Mouse (Mus musculus) midbrain, embryonic 12.5 days (tissue): ENCODE measurements at regions not wholly inside any gene's neighbourhood (a gene's known extent, or its start where the extent isn't known, plus 50 kb on each side); places are given as distances from the start of the nearest gene placed in this dataset.

Experiments
- ATAC-seq: fragments of 200-750 bp; cut with Nextera tagmentation; 2 replicates; pipeline ENCODE4 v1.8.0; 2017; ENCODE audit warnings: low read depth, moderate TSS enrichment, moderate library complexity; ENCODE audit not compliant: low FRiP score
- H3K27ac ChIP-seq: fragments of 300-500 bp; sonication (generic); replicated peaks from 2 replicates; pipeline ENCODE4 v1.5.1; 2016; ENCODE audit warnings: mild to moderate bottlenecking
- H3K27me3 ChIP-seq: fragments of 300-500 bp; sonication (generic); 2 replicates; pipeline ENCODE4 v1.6.1; 2016; ENCODE audit warnings: mild to moderate bottlenecking
- H3K36me3 ChIP-seq: fragments of 300-500 bp; sonication (generic); 2 replicates; pipeline ENCODE4 v1.6.1; 2016
- H3K4me1 ChIP-seq: fragments of 300-500 bp; sonication (generic); 2 replicates; pipeline ENCODE4 v1.6.1; 2016
- H3K4me2 ChIP-seq: fragments of 300-500 bp; sonication (generic); replicated peaks from 2 replicates; pipeline ENCODE4 v1.6.1; 2016; ENCODE audit warnings: mild to moderate bottlenecking, moderate library complexity
- H3K4me3 ChIP-seq: fragments of 300-500 bp; sonication (generic); 2 replicates; pipeline ENCODE4 v1.5.1; 2016; ENCODE audit warnings: mild to moderate bottlenecking
- H3K9ac ChIP-seq: fragments of 300-500 bp; sonication (generic); replicated peaks from 2 replicates; pipeline ENCODE4 v1.6.1; 2016; ENCODE audit warnings: mild to moderate bottlenecking, moderate library complexity
- H3K9me3 ChIP-seq: fragments of 300-500 bp; sonication (generic); 2 replicates; pipeline ENCODE4 v1.6.1; 2016; ENCODE audit warnings: mild to moderate bottlenecking
- WGBS: fragments of 180-500 bp; shearing (Covaris S2); methylation state at CpG from one replicate; pipeline ENCODE4 v1.1.7; 2016; 5-methylcytosine and 5-hydroxymethylcytosine counted together

DNA sequence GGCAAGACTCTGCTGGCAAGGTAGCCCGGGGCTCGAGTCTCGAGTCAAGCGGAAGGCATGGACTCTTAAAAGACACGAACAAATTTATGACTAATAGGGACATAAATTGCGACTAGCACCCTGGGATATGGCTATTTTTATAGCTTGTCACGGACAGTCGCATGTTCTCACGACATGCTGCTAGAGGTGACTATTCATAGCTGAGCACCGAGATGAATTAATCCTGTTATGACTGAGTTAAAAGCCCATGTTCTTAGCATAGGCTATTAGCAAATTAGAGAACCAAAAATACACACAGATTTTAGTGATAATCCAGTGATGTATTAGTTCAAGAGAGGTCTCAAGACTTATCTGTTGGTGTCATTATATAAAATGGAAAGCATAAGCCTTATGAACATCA lies 539.2 kb downstream of the Gm19410 start:
- Histone ChIP-seq H3K27me3 (no peaks in the 10 kb centered on the region), H3K9ac (no peak overlapping the region), H3K27ac (no peak overlapping the region), H3K4me1 (no peaks in the 10 kb centered on the region), H3K4me3 (no peak overlapping the region), H3K9me3 (no peaks in the 10 kb centered on the region), H3K4me2 (no peak overlapping the region), H3K36me3 (no peaks in the 10 kb centered on the region)
- WGBS, result 84% methylated on average over 10 of the region's 10 CpGs
- no peak for ATAC-seq

DNA sequence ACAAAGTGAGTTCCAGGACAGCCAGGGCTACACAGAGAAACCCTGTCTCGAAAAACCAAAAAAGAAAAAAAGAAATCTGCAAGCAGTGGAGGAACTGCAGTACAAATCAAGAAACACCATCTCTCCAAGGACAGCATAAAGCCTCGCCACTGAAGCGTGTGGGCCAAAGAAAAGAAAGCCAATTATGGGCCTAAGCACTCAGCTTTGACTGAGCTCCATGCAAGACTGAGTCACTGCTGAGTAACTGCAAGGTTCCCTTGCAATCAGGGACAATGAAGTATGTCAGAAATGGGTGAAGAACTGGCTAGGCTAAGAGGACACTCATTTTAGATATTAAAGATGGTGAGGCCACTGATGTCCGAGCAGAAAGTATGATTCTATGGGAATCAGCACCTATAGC lies 540.7 kb downstream of the Gm19410 start:
- no peak for ATAC-seq
- Histone ChIP-seq H3K4me2 (no peak overlapping the region), H3K4me3 (no peak overlapping the region), H3K27me3 (no peaks in the 10 kb centered on the region), H3K9me3 (no peaks in the 10 kb centered on the region), H3K9ac (no peak overlapping the region), H3K4me1 (no peaks in the 10 kb centered on the region), H3K27ac (no peak overlapping the region), H3K36me3 (no peaks in the 10 kb centered on the region)
- 79% methylated on average over 4 of the region's 4 CpGs for WGBS

DNA sequence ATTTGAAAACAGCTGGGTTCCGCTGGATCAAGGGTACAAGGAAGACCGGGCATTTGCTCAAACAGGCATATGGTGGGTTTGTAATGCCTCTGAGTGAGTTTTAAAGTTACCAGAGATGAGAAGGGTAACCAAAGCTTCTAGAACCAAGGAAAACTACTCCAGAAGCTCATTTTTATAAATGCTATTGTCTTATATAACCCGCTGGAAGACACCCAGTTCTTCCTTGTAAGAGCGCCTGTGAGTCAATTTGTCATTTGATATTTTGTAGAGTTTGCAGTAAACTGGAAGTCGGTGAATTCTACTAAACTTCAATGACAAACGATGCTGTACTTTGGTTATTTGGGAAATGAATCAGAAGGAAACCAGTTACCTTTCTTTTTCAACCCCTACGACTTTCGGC lies 541.9 kb downstream of the Gm19410 start:
- Histone ChIP-seq H3K36me3 (no peaks in the 10 kb centered on the region), H3K27ac (no peak overlapping the region), H3K27me3 (no peaks in the 10 kb centered on the region), H3K4me1 (no peaks in the 10 kb centered on the region), H3K4me2 (no peak overlapping the region), H3K9me3 (no peaks in the 10 kb centered on the region), H3K4me3 (no peak overlapping the region), H3K9ac (no peak overlapping the region)
- ATAC-seq, result no peak
- WGBS, result 94% methylated on average over 8 of the region's 8 CpGs

DNA sequence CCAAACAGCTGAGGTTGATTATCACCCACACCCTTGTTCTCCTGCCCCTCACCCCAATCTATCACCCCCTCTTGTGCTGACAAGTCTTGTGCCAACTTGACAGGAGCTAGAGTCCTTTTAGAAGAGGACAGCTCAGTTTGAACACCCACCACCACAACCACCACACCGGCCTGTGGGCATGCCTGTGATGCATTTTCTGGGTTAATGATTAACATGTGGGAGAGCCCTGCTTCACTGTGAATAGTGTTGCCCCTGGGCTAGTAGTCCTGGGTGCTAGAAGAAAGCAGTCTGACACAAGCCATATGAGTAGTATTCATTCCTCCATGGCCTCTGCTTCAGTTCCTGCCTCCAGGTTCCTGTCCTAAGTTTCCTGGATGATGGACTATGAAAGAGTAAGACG lies 542.5 kb downstream of the Gm19410 start:
- H3K4me3 ChIP-seq, result no peak overlapping the region
- ATAC-seq, result no peak
- no peaks in the 10 kb centered on the region for H3K4me1 ChIP-seq
- WGBS, result 91% methylated on average over 2 of the region's 2 CpGs
- no peak overlapping the region for H3K27ac ChIP-seq
- no peaks in the 10 kb centered on the region for H3K36me3 ChIP-seq
- no peak overlapping the region for H3K4me2 ChIP-seq
- H3K9ac ChIP-seq, result no peak overlapping the region
- H3K27me3 ChIP-seq, result no peaks in the 10 kb centered on the region
- H3K9me3 ChIP-seq, result no peaks in the 10 kb centered on the region

DNA sequence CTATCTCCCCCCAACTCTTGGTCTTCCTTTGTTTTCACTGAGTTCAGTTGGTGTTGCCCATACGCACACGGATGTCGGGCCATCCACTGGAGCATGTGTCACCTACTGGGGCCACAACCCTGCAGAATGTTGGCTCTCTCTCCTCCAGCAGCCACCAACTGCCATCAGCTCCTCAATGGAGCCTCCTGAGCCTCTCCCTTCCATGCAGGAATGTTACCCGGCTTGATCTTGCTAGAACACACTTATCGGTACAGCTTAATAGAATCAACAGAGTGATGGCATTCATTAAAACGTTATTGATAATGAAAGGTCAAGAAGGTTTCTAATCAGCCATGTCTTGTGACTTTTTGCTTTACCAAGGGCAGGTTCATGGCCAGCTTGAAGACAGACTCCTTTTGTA lies 543.7 kb downstream of the Gm19410 start:
- H3K9ac ChIP-seq, result no peak overlapping the region
- no peak overlapping the region for H3K27ac ChIP-seq
- no peak overlapping the region for H3K4me2 ChIP-seq
- ATAC-seq, result no peak
- no peaks in the 10 kb centered on the region for H3K36me3 ChIP-seq
- no peak overlapping the region for H3K4me3 ChIP-seq
- no peaks in the 10 kb centered on the region for H3K4me1 ChIP-seq
- no peaks in the 10 kb centered on the region for H3K27me3 ChIP-seq
- WGBS, result 94% methylated on average over 6 of the region's 6 CpGs
- no peaks in the 10 kb centered on the region for H3K9me3 ChIP-seq

DNA sequence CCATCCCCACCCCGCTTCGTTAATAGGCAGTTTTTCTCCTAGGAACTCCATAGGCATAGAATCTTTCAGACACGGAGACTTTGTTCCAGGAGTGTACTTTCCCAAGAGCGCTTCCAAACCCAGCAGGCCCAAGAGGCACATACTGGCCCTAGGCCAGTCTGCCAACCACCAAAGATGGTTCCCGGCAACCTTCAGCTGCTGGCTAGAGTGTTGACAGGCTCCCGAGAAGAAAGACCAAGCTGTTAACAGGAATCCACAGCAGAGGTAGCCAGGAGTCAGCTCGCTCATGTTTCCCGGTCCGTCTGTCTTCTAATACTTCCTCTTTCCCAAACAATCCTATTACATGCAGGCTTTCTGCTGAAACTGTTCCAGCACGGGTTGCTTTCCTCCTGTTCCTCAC lies 544.4 kb downstream of the Gm19410 start:
- H3K36me3 ChIP-seq, result no peaks in the 10 kb centered on the region
- no peak overlapping the region for H3K9ac ChIP-seq
- no peak overlapping the region for H3K4me3 ChIP-seq
- no peaks in the 10 kb centered on the region for H3K9me3 ChIP-seq
- H3K4me2 ChIP-seq, result no peak overlapping the region
- ATAC-seq, result no peak
- H3K4me1 ChIP-seq, result no peaks in the 10 kb centered on the region
- H3K27me3 ChIP-seq, result no peaks in the 10 kb centered on the region
- no peak overlapping the region for H3K27ac ChIP-seq
- WGBS, result 89% methylated on average over 10 of the region's 10 CpGs

DNA sequence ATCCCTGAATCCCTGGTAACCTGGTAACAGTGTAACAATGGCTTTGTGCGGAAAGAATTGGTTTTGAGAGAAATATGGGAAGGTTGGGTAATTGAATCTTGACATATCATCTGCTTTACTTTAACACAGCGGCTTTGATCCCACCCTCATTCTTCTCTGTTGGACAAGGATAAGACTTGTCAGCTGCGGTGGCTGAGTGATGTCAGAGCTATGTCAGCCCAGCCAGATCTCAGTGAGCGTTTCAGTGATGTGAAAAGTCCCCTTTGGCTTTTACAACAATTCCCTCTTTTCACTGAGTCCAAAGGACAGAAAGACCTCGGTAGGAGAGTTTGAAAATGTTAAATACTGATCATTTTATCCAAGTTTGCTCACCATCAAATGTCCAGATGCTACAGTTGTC lies 546.1 kb downstream of the Gm19410 start:
- Histone ChIP-seq H3K4me3 (no peak overlapping the region), H3K4me2 (no peak overlapping the region), H3K27me3 (no peaks in the 10 kb centered on the region), H3K36me3 (no peaks in the 10 kb centered on the region), H3K27ac (no peak overlapping the region), H3K4me1 (no peaks in the 10 kb centered on the region), H3K9me3 (no peaks in the 10 kb centered on the region), H3K9ac (no peak overlapping the region)
- WGBS, result 73% methylated on average over 5 of the region's 5 CpGs
- ATAC-seq, result no peak

DNA sequence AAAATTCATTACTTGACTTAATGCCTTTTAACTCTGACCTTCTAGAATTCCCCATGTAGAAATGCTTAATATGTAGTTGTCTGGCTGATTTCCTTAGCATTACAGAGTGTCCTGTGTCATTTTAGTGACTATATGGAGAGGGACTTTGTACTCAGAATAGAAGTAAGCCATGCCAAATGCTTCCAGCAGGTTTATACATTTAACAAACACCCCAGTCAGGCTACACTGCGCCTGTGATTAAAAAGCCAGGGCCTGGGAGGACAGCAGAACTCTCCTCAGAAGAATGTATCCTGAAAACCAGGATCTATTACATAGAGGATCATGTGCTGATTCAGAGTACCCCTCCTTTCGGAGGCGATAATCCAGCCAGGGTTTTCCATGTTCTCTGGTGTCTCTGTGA lies 547.4 kb downstream of the Gm19410 start:
- Histone ChIP-seq H3K27me3 (no peaks in the 10 kb centered on the region), H3K4me1 (no peaks in the 10 kb centered on the region), H3K9me3 (no peaks in the 10 kb centered on the region), H3K4me3 (no peak overlapping the region), H3K4me2 (no peak overlapping the region), H3K27ac (no peak overlapping the region), H3K9ac (no peak overlapping the region), H3K36me3 (no peaks in the 10 kb centered on the region)
- 83% methylated on average over 3 of the region's 3 CpGs for WGBS
- no peak for ATAC-seq

DNA sequence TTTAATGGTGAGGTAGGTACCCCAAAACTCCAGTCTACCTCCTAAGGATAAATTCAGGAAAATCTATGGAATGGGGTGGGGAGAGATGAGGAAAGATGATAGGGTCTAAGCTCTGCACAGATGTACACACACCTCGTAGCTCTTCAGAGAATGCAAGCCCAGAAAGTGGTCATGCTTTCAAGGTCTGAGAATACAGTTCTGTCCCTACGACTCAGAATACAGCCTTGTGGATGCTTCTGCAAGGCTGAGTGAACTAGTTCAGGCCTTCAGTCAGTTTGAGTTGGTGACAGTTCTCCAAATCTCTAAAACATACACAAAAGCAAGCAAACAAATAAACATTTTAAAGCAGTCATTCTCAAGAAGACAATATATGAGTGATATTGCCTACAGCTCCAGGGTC lies 552.8 kb downstream of the Gm19410 start:
- no peaks in the 10 kb centered on the region for H3K27me3 ChIP-seq

DNA sequence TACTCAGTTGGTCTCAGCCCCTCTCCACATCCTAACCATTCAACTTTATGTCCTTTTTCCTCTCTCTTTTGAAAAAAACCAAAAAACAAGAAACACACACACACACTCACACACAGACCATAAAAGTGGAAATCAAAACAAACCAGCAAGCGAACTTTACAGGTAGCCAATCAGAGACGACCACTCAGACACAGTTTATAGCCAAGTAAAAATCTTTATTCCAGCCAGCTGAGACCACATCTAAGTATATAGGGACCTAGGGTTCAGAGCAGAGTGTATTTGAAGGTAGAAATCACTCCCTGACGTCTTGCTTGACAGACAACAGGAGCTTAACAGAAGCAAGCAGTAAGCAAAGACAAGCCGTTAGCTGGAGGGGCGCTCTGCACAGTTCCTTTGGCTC lies 553.3 kb downstream of the Gm19410 start:
- Histone ChIP-seq H3K9ac (no peak overlapping the region), H3K4me1 (no peaks in the 10 kb centered on the region), H3K36me3 (no peaks in the 10 kb centered on the region), H3K27me3 (no peaks in the 10 kb centered on the region), H3K27ac (no peak overlapping the region), H3K9me3 (no peaks in the 10 kb centered on the region), H3K4me3 (no peak overlapping the region), H3K4me2 (no peak overlapping the region)
- ATAC-seq, result no peak
- 74% methylated on average over 5 of the region's 5 CpGs for WGBS

More for the DNA sequence above, 552.8 kb downstream of the Gm19410 start:
- ATAC-seq, result no peak
- no peaks in the 10 kb centered on the region for H3K9me3 ChIP-seq
- H3K4me3 ChIP-seq, result no peak overlapping the region
- H3K4me2 ChIP-seq, result no peak overlapping the region
- 84% methylated on average over 2 of the region's 2 CpGs for WGBS
- no peaks in the 10 kb centered on the region for H3K4me1 ChIP-seq
- no peaks in the 10 kb centered on the region for H3K36me3 ChIP-seq
- no peak overlapping the region for H3K9ac ChIP-seq
- H3K27ac ChIP-seq, result no peak overlapping the region

DNA sequence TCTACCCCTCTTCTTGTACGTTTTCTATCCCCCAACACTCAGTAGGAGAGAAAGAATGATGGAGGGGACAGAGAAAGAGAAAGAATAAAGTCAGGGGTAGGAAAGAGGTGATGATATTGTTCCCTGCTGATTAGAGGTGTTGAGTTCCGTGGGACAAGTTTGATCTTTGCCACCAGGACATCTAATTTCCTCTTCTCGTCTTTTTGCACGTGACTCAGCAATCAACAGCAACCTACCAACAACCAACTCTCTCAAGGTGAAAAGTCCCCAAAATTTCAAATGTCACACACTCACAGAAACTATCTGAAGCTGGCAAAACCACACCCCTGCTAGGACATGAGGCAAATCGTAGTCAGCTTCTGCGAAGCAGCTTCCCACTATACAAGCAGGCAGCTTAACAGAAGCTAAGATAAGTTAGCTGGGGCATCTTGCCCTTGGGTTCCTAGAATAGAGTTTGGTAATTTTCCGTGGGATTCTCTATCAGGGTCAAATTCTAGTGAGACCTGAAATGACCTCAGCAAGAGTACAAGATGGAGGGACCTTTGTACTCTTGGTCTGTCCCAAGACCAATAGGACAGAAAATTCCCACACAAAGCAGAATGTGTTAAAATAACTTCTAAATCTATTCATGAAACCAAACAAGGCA lies 553.8 kb downstream of the Gm19410 start:
- Histone ChIP-seq H3K9me3 (no peaks in the 10 kb centered on the region), H3K27ac (no peak overlapping the region), H3K36me3 (no peaks in the 10 kb centered on the region), H3K4me1 (no peaks in the 10 kb centered on the region), H3K9ac (no peak overlapping the region), H3K4me2 (no peak overlapping the region), H3K4me3 (no peak overlapping the region), H3K27me3 (no peaks in the 10 kb centered on the region)
- ATAC-seq, result no peak
- 68% methylated on average over 7 of the region's 7 CpGs for WGBS

DNA sequence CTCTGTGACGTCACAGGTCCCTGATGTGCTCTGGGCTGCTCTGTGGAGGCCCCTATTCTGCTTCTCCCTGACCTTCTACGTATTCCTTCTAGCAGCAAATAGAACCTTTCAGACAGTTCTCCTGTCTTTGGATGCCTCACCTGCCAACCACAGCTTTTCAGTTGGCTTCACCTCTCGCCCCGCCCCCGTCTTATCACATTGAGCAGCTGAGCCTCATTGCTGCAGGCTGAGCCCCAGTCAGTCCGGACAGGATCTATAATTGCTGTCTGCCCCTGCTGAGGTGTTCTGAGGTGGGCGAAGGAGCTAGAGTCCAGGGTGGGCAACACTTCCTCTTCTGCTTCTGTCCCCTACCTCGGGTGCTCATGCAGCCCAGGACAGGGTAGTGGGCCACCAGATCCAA lies 556.5 kb downstream of the Gm19410 start:
- no peak for ATAC-seq
- WGBS, result 84% methylated on average over 8 of the region's 8 CpGs
- no peak overlapping the region for H3K27ac ChIP-seq
- no peak overlapping the region for H3K4me3 ChIP-seq
- no peak overlapping the region for H3K4me2 ChIP-seq
- H3K4me1 ChIP-seq, result no peaks in the 10 kb centered on the region
- H3K9me3 ChIP-seq, result no peaks in the 10 kb centered on the region
- H3K27me3 ChIP-seq, result no peaks in the 10 kb centered on the region
- H3K36me3 ChIP-seq, result no peaks in the 10 kb centered on the region
- H3K9ac ChIP-seq, result no peak overlapping the region

DNA sequence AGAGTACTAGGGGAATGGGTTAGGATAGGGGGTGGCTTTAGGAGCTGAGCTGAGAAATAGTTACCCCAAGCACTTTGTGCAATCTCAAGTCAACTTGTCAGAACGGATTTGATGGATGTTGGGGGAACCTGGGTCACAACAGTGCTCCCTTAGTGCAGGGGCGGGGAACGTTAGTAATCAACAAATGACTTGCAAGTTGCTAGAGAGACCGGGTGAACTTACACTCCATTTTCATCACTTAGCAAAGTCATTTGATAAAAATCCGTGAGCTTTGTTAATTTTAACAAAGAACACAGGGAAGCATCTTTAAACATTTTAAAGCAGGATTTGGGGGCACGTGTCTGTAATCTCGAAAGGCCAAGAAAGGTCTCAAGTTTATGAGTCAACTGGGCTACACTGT lies 557.0 kb downstream of the Gm19410 start:
- no peak overlapping the region for H3K27ac ChIP-seq
- H3K9me3 ChIP-seq, result no peaks in the 10 kb centered on the region
- no peaks in the 10 kb centered on the region for H3K36me3 ChIP-seq
- H3K4me2 ChIP-seq, result no peak overlapping the region
- no peak overlapping the region for H3K9ac ChIP-seq
- H3K27me3 ChIP-seq, result no peaks in the 10 kb centered on the region
- no peak overlapping the region for H3K4me3 ChIP-seq
- WGBS, result 86% methylated on average over 7 of the region's 7 CpGs
- ATAC-seq, result no peak
- no peaks in the 10 kb centered on the region for H3K4me1 ChIP-seq
